Mouse (Mus musculus) adrenal gland, postnatal 4 days (tissue): ENCODE data around the gene Spcs1. TPM values are rescaled to one million over a fixed set of nuclear protein-coding genes. Genes with fewer than 3 reads are reported as not detected.

Source experiments
- DNase-seq, 2 experiments: peaks; one replicate each; pipeline ENCODE4 v3.0.0; 2021 to 2022; ENCODE audit warnings: low spot score in 2 of 2, mixed read lengths in 2 of 2
- long read RNA-seq, 2 experiments: library from polyadenylated mRNA; stranded (forward); transcript quantifications; one replicate each; pipeline ENCODE4 v2.0.0; 2021
- total RNA-seq, 2 experiments: library from RNA; stranded (reverse); gene quantifications; 2 replicates each; pipeline ENCODE4 v1.2.3; 2021

Spcs1 gene
- total RNA-seq, result 100 to 1,000 TPM; 232 to 265 TPM
- long read RNA-seq, experiment 1, transcript Spcs1-207 (4 exons, 1,008 nt), result minor isoform, 6 of 264 reads
- long read RNA-seq, experiment 1, transcript Spcs1-204 (4 exons, 949 nt), result major isoform, 251 of 264 reads
- long read RNA-seq, experiment 1, partial matches to known transcripts, result 0 of 264 reads
- long read RNA-seq, experiment 1, other reads (novel, unspliced or antisense), result 3 of 264 reads
- long read RNA-seq, experiment 2, transcript Spcs1-204 (4 exons, 949 nt), result major isoform, 181 of 198 reads
- long read RNA-seq, experiment 2, transcript Spcs1-202 (2 exons, 1,241 nt), result minor isoform, 8 of 198 reads
- long read RNA-seq, experiment 2, partial matches to known transcripts, result 4 of 198 reads
- long read RNA-seq, experiment 2, other reads (novel, unspliced or antisense), result 2 of 198 reads

DNA sequence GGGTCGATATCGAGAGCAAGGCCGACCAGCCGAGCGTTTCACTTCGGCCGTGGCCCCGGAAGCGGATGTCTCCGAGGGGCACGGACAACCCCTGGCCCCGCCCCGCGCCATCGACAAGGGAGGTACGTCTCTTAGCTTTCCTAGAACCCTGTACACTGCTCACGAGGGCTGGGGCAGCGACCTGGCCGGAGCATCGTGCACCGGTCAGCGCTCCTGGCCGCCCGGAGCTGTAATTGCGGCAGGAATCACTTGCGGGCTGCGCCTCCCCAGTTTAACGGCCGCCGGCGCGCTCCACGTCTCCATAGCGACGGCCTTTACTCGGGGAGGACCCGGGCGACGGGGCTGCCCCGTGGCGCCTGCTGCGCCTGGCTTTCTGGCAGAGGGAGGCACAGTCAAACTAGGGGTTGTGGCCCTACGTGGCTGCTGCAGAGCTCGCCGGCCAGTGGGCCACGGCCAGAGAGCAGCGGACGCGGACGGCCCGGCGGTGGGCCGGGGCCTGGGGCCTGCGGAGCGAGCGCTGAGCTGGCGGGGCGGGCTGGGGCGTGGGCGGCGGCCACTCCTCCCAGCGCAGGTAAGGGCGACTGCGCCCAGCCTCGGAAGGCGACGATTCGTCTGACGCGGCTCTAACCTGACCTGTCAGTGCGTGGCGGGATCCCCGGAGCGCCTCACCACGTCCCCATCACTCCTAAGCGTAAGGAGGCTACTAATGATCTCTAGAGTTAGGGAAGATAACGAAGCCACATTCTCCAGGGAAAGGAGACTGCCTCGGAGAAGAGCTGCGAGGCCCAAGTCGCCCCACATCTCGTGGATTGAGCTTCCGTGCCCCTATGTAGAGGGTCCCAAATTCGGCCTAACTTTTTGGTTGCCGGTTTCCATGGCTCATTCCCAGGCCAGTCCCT, at the start of gene Spcs1, which contains the start of gene Glt8d1:
Gene Spcs1 (minus strand): TSS at position 366 of the 899 bp plus-strand sequence.
Gene Glt8d1 (plus strand): TSS at position 94 of the 899 bp plus-strand sequence.
- DNase-seq, result peak; percentile 70 to 79

DNA sequence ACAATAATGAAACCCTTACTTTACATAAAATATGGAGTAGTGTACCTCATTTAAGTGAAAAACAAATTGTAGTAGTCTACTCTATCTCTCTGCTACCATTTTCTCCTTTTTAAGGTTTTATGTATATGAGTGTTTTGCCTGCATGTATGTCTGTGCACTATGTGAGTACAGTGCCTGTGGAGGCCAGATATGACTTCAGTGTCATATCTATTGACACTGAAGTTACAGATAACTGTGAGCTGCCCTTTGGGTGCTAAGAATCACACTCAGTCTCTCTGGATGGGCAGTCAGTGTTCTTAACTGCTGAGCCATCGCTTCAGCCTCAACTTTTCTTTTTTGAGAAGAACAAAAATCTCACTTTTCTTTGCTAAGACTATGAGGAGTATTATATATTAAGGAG, 44.3 kb upstream of the Spcs1 start:
- DNase-seq, result no peak

DNA sequence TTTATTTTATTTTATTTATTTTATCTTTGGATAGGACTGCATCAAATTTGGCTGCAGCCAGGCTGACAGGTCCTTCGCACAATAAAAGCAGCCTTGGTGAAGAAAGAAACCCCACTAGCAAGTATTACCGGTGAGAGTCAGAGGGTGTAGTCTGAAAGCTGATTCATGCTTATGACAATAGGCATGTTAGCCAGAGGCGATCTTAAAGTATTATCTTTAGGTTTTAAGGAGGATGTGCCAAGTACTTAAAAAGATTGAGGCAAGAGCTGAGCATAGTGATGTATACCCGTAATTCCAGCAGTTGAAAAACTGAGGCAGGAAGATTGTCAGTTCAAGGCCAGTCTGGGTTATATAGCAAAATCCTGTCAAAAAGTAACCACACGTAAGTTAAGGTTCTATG, 43.8 kb upstream of the Spcs1 start:
- no peak for DNase-seq

DNA sequence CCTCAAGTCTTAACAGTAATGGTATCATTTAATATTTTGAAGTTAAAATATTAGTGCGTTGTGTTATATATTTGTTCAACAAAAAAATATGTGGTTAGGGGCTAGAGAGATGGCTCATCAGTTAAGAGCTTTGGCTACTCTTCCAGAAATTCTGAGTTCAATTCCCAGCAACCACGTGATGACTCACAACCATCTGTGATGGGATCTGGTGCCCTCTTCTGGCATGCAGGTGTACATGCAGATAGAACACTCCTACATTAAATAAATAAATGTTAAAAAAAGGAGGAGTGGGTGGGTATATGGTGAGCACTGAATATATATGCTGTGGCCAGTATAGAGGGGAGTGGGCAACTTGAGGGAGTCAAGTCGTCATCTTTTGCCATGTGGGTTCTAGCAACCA, 24.3 kb upstream of the Spcs1 start:
- no peak for DNase-seq

DNA sequence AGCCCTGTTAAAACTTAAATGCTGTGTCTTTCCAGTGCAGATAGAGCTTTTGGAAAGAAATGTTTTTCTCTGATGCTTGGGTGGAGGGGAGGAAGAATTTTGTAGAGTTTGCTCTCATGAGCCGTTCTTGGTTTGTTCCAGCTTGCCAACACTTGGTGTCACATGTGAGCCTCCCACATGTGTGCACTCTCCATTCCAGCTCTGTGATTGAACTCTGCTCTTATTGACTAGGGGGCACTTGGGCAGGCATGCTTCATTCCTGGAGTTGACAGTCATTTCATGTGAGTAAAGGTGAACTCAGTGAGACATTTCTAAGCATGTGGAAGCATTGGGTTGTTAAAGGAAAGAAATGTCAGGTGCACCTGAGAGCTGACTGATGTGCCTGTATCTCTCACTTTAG, 21.1 kb upstream of the Spcs1 start:
- DNase-seq, result no peak

DNA sequence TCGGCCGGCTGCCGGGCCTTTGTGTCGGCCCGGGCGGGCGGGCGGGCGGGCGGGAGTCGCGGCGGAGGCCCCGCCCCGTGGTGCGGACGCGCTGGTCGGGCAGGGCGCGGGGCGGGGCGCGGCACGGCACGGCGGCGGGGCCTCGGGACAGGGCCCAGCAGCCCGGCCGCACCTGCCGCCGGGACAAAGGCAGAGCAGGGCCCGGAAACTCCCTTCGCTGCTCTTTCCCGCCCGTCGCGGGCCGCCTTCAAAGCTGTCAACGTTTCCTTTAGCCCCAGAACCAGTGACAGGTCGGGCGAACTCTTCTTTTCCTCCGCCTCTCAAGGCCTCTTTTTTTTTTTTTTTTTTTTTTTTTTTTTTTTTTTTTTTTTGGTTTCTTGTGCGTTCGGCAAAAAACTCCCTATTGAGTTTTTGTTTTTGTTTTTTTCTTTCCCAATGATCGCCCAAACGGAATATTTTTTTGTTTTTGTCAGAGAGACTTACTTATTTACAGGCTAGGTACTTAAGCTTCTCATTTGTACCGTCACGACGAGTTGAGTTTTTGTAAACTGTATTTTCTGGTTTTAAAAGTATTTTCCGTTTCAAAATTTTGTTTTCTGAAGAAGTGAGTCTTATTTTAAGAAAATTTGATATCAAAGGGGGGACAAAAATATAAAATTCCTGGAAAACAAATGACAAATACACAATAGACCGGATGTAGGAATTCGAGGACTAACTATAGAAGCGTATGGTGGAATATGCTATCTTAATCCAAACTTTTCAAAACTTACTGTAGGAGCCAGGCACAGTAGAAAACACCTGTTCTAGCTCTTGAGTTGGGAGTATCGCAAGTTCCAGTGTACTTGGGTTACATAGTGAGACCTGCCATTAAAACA, 18.1 kb upstream of the Spcs1 start:
- DNase-seq, result peak in 1 of 2 experiments; percentile 44

DNA sequence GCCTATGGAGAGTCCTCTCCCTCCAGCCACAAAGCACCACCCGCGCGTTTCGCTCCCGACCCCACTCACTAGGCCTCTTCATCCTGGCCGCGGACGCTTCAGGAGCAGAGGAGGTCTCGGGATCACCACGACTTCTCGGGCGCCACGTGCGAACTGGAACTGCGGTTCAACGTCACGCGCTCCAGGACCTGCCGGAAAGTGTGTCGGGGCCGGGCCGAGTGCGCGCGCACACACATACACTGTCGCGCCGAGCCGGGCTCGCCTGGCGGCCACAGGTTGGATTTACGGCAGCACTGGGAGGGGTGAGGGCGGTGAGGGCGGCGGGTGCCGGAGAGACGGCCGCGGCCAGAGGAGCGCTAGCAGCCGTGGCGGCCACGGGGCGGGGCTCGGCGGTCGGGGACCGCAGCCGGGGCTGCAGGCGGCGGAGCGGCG, 17.4 kb upstream of the Spcs1 start, which contains the start of the genes Pbrm1 and Gnl3:
Gene Pbrm1 (plus strand): TSS at position 279 of the 432 bp plus-strand sequence.
Gene Gnl3 (minus strand): TSS at position 293 of the 432 bp plus-strand sequence.
- peak; percentile 93 to 95 for DNase-seq

DNA sequence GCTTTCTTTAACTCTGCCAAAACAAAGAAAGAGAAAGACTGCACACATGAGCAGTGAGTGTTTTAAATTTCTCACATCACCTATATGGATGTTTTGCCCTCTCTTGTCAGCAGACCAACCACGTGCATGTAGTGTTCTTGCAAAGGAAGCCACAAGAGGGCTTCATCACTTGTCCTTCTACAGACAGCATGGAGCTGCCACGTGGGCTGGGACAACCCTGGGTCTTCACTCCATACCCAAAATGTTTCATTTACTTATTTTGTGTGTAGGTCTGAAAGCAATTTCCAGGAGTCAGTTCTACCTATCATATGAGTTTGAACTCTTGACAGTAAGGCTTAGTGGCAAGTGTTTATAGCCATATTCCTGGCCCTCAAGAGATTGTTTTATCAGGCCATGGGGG, 16.4 kb upstream of the Spcs1 start:
- no peak for DNase-seq

DNA sequence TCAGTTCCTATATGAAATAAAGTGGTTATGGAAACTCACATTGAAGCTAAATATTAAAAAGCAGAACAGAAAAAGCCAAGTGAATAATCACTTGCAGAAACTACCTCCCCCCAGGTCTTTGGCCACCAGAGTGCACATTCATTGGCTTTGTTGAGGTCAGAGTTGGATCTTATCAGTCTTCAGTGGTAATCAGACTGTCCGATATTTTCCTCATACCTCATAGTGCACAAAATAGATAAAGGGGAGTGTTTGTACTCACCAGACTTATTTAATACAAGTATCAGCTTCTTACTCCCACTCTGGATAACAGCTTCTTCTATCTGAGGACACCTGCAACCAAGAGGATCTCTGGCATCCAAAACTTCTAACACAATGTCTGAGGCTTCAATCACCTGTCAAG, 14.6 kb upstream of the Spcs1 start:
- no peak for DNase-seq

DNA sequence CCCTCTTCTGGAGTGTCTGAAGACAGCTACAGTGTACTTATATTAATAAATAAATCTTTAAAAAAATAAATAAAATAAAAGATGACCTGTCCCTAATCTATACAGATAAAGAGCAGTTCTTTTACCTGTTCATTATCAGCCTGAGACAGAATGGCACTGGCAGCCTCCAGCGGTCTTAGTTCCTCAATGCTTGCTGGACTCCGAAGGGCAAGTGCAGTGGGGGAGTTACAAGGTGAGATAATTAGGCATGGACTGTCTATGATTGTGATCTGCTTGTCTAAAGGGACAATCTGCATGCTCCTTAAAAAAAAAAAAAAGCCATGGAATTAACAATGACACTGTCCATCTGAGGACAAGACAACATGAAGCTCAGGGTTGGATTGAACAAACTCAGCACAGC, 12.5 kb upstream of the Spcs1 start:
- DNase-seq, result no peak

DNA sequence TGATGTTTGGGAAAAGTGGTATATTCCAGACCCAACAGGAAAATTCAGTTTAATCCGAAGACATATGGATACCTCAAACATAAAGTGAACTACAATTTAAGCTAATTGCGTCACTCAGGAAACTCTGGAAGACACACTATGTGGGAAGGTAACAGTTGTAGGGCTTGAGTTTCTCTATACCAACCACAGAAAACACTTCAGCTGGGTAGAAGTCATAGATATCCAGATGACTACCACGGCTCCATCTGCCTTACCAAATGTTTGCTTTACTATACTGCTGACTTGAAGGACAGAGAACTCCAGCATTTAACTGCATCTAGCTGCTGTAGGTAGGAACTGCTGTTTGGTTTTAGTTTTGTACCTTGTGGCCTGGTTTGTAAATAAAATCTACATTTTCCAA, 10.1 kb upstream of the Spcs1 start:
- no peak for DNase-seq

DNA sequence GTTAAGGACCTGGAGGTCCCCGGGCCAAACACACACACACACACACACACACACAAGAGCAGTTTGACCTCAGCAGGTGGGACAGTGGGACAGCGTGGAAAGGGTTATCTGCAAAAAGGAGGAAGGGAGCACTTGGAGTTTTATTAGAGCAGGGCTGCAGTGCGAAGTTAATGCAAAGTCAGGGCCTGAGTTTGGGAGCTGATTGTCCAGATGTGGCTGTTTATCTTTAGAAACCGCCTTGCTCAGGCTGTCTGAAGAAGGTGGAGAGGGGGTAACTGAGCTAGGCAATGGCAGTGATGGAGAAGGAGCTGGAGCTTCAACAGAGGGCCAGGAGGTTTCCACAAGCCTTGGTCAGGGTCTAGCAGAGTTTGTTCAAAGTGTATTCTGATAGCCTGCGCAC, 5.3 kb upstream of the Spcs1 start:
- no peak for DNase-seq

DNA sequence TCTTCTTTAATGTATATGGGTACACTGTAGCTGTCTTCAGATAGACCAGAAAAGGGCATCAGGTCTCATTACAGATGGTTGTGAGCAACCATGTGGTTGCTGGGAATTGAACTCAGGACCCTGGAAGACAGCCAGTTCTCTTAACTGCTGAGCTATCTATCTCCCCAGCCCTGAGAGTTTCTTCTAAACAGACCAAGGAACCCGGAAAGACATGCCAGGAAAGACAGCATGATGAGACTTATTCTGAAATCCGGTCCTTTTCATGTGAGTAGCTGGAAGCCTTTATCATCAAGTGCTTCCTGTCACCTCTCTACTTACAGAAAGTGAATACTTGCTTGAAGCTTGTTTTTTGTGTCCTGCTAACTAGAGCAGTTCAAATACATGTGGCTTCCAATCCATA, 3.1 kb upstream of the Spcs1 start:
- DNase-seq, result no peak

DNA sequence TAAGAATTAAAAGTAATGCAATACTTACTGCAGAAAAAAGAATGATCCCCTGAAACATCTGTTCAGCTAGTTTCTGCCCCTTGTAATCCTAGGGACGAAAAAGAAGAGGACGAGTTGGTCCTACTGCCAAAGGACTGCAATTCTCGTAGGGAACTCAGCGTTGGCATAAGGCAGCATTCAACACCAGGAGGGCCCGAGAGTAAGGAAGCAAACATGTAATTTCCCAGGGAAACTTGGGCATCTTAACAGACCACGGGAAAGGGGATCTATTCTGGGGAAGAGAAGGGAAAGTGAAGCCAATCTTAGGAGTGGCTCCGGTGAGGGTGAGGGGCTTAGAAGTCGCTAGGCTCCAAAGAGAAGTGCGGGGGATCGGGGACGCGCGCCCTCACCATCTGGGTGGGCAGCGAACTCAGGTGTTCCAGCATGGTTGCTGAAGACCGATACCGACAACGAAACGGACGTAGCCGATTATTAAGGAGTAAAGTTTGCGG, 611 bp downstream of the Spcs1 start:
- no peak for DNase-seq

DNA sequence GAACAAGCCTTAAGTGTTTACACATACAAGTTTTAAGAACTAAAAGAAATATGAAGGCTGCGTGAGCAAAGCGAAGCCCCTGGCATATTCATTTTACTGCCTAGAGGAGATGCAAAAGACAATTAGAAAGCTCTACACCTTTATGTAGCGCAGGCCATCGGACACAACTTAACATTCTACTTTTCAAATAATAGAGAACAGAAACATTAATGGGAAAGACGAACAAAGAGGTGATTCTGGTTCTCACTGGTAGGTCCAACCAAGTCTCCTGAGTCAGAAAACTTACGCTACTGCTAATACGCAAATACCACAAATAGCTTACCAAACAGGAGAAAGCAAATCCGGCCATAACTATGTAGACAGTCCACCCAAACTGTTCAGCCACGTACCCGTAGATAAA, 1.1 kb downstream of the Spcs1 start:
- DNase-seq, result no peak

DNA sequence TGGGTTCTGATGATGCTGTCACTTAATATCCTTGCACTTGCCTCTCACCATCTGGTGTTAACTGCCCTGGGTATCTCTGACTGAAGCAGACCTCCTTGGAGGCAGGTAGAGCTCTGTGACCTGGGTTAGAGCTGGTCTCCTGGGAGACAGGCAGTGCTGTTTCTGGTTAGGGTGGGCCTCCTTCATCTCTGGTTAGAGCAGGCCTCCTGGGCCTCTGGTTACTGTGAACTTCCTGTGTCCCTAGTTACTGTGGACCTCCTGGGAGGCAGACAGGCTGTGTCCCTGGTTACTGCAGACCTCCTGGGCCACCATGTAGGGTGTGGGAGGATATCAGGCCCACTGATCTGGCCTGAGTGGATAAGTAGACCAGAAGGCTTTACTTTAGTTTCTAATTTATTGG, 5.1 kb downstream of the Spcs1 start:
- DNase-seq, result no peak

DNA sequence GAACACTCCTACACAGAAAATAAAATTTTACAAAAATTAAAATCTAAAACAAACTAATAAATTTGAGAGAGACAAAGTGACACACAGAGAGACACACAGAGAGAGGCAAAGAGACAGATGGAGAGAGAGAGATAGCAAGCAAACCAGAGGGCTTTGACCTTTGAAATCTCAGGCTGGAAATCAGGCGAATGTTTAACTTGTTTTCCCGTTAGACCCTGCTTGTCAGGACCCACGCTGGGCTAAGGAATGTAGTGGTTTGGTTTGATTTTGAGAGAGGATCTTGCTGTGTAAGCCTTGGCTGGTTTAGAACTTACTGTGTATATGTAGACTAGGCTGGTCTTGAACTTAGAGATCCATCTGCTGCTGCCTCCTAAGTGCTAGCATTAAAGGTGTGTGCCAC, 25.2 kb downstream of the Spcs1 start:
- no peak for DNase-seq

DNA sequence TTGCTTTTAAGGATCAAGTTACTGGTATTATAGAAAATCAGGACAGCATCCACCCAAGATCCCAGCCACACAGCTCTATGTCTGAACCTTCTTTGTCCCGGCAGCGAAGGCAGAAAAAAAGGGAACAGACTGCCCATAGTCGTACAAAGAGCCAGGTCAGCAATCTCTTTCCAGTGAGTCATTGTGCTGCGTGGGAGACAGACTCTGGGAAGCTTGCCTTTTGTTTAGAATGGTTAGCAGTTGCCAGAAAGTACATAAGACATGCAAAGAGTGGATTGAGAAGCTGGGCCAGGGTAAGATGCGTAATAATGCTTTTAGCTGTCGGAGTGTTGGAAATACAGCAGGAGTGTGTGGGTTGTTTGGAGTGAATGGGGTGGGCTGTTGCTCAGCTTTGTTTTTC, 27.3 kb downstream of the Spcs1 start:
- DNase-seq, result no peak

DNA sequence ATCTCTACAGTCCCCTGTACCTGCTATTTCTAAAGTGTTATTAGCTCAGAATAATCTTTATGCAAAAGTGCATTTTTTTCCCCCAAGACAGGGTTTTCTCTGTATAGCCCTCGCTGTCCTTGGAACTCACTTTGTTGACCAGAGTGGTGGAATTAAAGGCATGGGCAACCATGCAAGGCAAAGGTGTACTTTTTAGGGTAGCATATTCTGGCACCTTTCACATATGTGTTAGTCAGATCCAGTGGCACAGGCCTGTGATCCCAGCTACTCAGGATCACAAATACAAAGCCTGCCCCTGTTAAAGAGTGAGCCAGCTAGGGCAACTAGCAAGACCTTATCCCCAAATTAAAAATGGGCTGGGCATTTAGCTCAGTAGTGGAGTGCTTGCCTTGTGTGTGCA, 41.1 kb downstream of the Spcs1 start:
- DNase-seq, result no peak

DNA sequence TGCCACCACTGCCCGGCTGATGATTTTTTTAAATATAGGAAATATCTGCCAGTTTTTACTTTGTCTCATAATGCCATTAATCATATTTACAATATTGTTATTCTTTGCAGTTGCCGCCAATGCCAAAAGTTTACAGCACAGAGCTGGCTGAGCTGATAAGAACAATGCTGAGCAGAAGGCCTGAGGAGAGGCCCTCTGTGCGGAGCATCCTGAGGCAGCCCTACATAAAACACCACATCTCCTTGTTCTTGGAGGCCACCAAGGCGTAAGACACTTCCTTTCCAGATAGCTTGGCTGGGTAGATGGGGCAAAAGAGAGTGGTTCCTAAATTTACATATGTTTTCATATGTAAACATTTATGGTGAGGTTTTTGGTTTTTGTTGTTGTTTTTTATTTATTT, 42.4 kb downstream of the Spcs1 start:
- DNase-seq, result no peak

DNA sequence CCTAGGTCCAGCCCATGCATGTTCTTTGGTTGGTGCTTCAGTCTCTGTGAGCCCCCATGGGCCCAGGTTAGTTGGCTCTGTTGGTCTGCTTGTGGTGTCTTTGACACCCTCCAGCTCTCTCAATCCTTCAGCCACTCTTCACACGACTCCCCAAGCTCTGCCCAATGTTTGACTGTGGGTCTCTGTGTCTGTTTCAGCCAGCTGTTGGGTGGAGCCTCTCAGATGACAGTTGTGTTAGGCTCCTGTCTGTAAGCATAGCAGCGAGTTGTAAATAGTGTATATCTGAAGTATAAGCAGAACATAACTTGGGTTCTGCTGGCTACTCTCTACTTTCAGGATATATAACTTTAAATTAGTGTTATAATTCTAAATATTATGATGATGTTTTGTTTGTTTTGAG, 43.0 kb downstream of the Spcs1 start:
- no peak for DNase-seq
